Mouse (Mus musculus) kidney, adult 2 months (tissue): ENCODE measurements around the gene Gpr68.

Experiments
- CTCF ChIP-seq: fragments of 200-500 bp; conservative IDR thresholded peaks from 2 replicates; pipeline ENCODE4 v1.5.1; 2011; ENCODE audit warnings: low read depth, mild to moderate bottlenecking, control low read depth, low read length, moderate library complexity, mixed read lengths; ENCODE audit not compliant: insufficient read depth, insufficient read length
- POLR2A ChIP-seq: fragments of 200-500 bp; IDR thresholded peaks from one replicate; pipeline ENCODE4 v1.6.1; 2011; ENCODE audit warnings: low read depth, low read length, control low read depth

DNA sequence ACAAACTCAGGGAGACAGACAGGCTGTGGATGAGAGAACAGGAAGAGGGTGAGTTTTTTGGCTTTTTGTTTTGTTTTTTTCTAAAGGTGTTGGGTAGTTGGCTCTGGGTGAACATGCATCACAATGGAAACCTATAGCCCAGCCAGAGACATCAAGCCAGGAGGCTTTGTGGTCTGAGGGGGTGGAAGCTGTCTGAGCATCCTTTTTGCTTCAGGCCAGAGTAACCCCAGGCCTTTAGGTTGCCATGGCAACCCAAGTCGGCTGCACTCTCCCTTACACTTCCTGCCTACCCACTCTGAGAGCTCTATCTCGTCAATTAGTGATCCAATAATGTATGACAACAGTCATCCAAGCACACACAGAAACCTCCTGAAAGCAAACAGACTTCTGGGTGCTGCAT lies 12.5 kb downstream of the Gpr68 start:
- TF ChIP-seq CTCF (no peak), POLR2A (no peak)
